Mouse (Mus musculus): Measurements from ENCODE around the gene Lama2. TPM values are rescaled to one million over a fixed set of nuclear protein-coding genes. Genes with fewer than 3 reads are reported as not detected.
"Not testable (repeated sequence)": the region's sequence is repeated elsewhere in the genome, so short reads cannot be mapped to it uniquely, and the experiment has no call there.

The Lama2 gene
- total RNA-seq, 2 experiments from 2014 or later = not detected

DNA sequence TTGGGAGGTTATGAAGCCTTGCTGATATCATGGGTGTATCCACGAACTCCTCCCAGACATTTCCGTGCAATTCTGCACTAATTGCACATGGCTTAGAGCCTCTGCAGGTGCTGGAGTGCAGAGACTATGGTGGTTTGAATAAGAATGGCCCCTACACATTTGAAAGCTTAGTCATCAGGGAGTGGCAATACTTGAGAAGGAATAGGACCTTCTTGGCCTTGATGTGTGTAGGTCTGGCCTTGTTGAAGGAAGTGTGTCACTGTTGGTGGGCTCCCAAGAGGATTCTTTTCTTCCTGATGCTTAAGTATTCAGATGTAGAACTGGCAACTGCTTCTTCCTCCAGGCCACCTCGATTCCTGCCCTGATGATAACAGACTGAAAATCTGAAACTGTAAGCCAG is 661.0 kb downstream of the Lama2 start:
- no peak for ATAC-seq (replicated peaks; ENCODE audit: low FRiP score, poor library complexity, severe bottlenecking)

DNA sequence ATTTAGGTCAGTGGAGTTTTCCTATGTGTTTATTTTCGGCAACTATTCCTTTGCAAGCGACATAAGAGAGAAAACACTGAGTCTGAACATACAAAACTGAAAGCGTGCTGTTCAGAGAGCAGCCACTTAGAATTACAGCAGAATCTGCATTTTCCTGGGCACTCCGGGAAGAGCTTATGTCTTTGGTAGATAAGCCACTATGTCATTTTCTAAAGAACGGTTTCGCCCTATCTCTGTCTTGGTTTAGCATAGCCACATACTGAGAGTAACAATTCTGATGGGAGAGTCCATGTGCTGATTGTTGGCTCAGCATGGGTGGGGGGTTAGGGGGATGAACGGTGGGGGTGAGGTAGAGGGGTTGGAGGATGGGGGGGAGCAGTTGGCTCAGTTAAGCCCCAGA is 669.1 kb downstream of the Lama2 start:
- 0 out of 2 replicates have a peak, but pooled peaks have one; percentile 39 for ATAC-seq (replicated peaks; ENCODE audit: low FRiP score, poor library complexity, severe bottlenecking)

- 0 out of 2 replicates have a peak, but pooled peaks have one; percentile 34 for ATAC-seq (replicated peaks; ENCODE audit: low FRiP score, poor library complexity, severe bottlenecking)
Observed at GRCm38 (mm10) chr10:26949667-26950066, 669.9 kb downstream of the Lama2 start.

- ATAC-seq (replicated peaks; ENCODE audit: low FRiP score, poor library complexity, severe bottlenecking) = no peak
Observed at GRCm38 (mm10) chr10:26948331-26948730, 671.2 kb downstream of the Lama2 start.

GRCm38 (mm10) chr10:26939549-26939948 is 680.0 kb downstream of the Lama2 start:
- ATAC-seq (replicated peaks; ENCODE audit: low FRiP score, poor library complexity, severe bottlenecking) = no peak

DNA sequence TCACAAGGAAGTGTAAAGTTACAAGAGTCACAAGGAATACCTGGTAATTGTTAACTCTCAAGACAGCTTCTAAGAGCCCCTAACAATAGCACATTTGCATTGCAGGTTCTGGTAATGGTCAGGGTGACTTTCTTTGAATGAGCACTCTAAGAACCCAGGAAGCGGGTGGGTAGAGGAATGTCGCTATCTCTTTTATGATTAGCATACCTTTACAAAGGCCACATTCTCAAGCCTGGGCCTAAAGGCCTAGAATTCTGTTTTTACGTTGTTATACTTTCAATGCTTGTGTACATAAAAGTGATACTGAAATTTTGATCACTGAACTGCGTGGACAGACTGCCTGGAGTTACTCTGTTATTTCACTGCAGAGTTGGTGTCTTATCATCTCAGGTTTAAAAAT is 681.1 kb downstream of the Lama2 start:
- not testable (repeated sequence) for ATAC-seq (replicated peaks; ENCODE audit: low FRiP score, poor library complexity, severe bottlenecking)

- ATAC-seq (replicated peaks; ENCODE audit: low FRiP score, poor library complexity, severe bottlenecking) = not testable (repeated sequence)
Observed at GRCm38 (mm10) chr10:26936056-26936455, 683.5 kb downstream of the Lama2 start.
